Mouse (Mus musculus): ENCODE data around the gene Hells.

GRCm38 (mm10) chr19:38998248-38998647 is 67.5 kb downstream of the Hells start:
- TF ChIP-seq CTCF (conservative IDR thresholded peaks at IDR 0.05; ENCODE audit: low read length) (no peak), POU5F1 (IDR thresholded peaks at IDR 0.05; ENCODE audit: borderline replicate concordance, low read length) (no peak), NANOG (IDR thresholded peaks at IDR 0.05; ENCODE audit: borderline replicate concordance, low read length) (no peak)
